Mouse (Mus musculus) stomach, embryonic 15.5 days (tissue): ENCODE measurements around the gene Dnajb6. TPM values are rescaled to one million over a fixed set of nuclear protein-coding genes. Genes with fewer than 3 reads are reported as not detected.

Experiments used
- ATAC-seq: fragments of 200-750 bp; cut with Nextera tagmentation; 2 replicates; pipeline ENCODE4 v1.8.0; 2017; ENCODE audit warnings: low read depth, moderate number of reproducible peaks, moderate TSS enrichment; ENCODE audit not compliant: insufficient read depth, low FRiP score
- H3K27ac ChIP-seq: fragments of 300-500 bp; sonication (generic); 2 replicates; pipeline ENCODE4 v1.5.1; 2015; ENCODE audit warnings: mild to moderate bottlenecking, inconsistent platforms
- H3K27me3 ChIP-seq: fragments of 300-500 bp; sonication (generic); replicated peaks from 2 replicates; pipeline ENCODE4 v1.6.1; 2015; ENCODE audit warnings: inconsistent platforms
- H3K36me3 ChIP-seq: fragments of 300-500 bp; sonication (generic); 2 replicates; pipeline ENCODE4 v1.6.1; 2015; ENCODE audit warnings: inconsistent platforms
- H3K4me1 ChIP-seq: fragments of 300-500 bp; sonication (generic); 2 replicates; pipeline ENCODE4 v1.6.1; 2015; ENCODE audit warnings: inconsistent platforms
- H3K4me2 ChIP-seq: fragments of 300-500 bp; sonication (generic); 2 replicates; pipeline ENCODE4 v1.6.1; 2015; ENCODE audit warnings: mild to moderate bottlenecking, inconsistent platforms
- H3K4me3 ChIP-seq: fragments of 300-500 bp; sonication (generic); replicated peaks from 2 replicates; pipeline ENCODE4 v1.5.1; 2015; ENCODE audit warnings: inconsistent platforms
- H3K9ac ChIP-seq: fragments of 300-500 bp; sonication (generic); 2 replicates; pipeline ENCODE4 v1.6.1; 2015; ENCODE audit warnings: inconsistent platforms
- H3K9me3 ChIP-seq: fragments of 300-500 bp; sonication (generic); 2 replicates; pipeline ENCODE4 v1.6.1; 2016; ENCODE audit warnings: inconsistent platforms
- WGBS: fragments of 180-500 bp; shearing (Covaris S2); methylation state at CpG from one replicate; pipeline ENCODE4 v1.1.7; 2015; 5-methylcytosine and 5-hydroxymethylcytosine counted together
- polyA plus RNA-seq: library from polyadenylated mRNA; unstranded; fragments of >200 nt; fragmentation: Nextera tagmentation; extraction: Ambion mirVana; gene quantifications from 2 replicates; pipeline ENCODE4 v1.2.1, GENCODE M21; 2015

The Dnajb6 gene
- polyA plus RNA-seq, 1 experiment from 2014 or later, result 130 TPM

- no peak overlapping the region for H3K9ac ChIP-seq
- H3K4me1 ChIP-seq, result no peaks in the 10 kb centered on the region
- no peak overlapping the region for H3K27ac ChIP-seq
- H3K36me3 ChIP-seq, result no peaks in the 10 kb centered on the region
- H3K9me3 ChIP-seq, result no peaks in the 10 kb centered on the region
- H3K4me2 ChIP-seq, result no peak overlapping the region
- ATAC-seq, result no peak
- no peaks in the 10 kb centered on the region for H3K27me3 ChIP-seq
- 45% methylated on average over 1 of the region's 1 CpGs for WGBS
- no peak overlapping the region for H3K4me3 ChIP-seq
Measured at GRCm38 (mm10) chr5:29854971-29855370, 119.5 kb downstream of the Dnajb6 start.

- no peaks in the 10 kb centered on the region for H3K9me3 ChIP-seq
- no peak overlapping the region for H3K4me2 ChIP-seq
- 65% methylated on average over 3 of the region's 3 CpGs for WGBS
- no peak overlapping the region for H3K27ac ChIP-seq
- no peak for ATAC-seq
- H3K27me3 ChIP-seq, result no peaks in the 10 kb centered on the region
- no peaks in the 10 kb centered on the region for H3K36me3 ChIP-seq
- no peaks in the 10 kb centered on the region for H3K4me1 ChIP-seq
- no peak overlapping the region for H3K4me3 ChIP-seq
- no peak overlapping the region for H3K9ac ChIP-seq
Measured at GRCm38 (mm10) chr5:29861522-29861921, 126.0 kb downstream of the Dnajb6 start.

GRCm38 (mm10) chr5:29862388-29862787, 126.9 kb downstream of the Dnajb6 start:
- Histone ChIP-seq H3K27me3 (no peaks in the 10 kb centered on the region), H3K9ac (no peak overlapping the region), H3K4me1 (no peaks in the 10 kb centered on the region), H3K36me3 (no peaks in the 10 kb centered on the region), H3K4me3 (no peak overlapping the region), H3K4me2 (no peak overlapping the region), H3K27ac (no peak overlapping the region), H3K9me3 (no peaks in the 10 kb centered on the region)
- no peak for ATAC-seq
- 94% methylated on average over 5 of the region's 5 CpGs for WGBS

DNA sequence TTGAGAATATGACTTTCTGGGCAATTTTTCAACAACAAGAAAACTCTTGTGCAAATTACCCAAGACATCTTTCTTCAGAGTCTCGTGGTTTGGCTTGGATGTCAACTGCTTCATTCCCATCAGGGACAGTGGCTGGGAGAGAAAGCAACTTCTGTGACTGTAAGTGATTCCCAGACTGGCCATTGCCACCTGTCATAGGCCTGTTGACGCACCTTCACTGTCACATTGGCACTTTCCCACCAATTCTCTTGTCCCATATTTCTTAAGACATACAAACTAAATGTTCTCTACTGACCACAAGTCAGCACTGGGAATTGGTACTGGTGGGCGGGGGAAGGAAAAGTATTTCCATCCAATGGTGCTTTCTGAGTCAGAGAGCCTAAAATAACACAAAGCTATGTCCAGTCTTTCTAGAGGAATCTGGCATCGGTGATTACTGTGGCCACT, 128.8 kb downstream of the Dnajb6 start:
- no peak for ATAC-seq
- Histone ChIP-seq H3K27ac (no peak overlapping the region), H3K4me1 (no peaks in the 10 kb centered on the region), H3K27me3 (no peaks in the 10 kb centered on the region), H3K9me3 (no peaks in the 10 kb centered on the region), H3K4me2 (no peak overlapping the region), H3K4me3 (no peak overlapping the region), H3K9ac (no peak overlapping the region), H3K36me3 (no peaks in the 10 kb centered on the region)
- 77% methylated on average over 4 of the region's 4 CpGs for WGBS

DNA sequence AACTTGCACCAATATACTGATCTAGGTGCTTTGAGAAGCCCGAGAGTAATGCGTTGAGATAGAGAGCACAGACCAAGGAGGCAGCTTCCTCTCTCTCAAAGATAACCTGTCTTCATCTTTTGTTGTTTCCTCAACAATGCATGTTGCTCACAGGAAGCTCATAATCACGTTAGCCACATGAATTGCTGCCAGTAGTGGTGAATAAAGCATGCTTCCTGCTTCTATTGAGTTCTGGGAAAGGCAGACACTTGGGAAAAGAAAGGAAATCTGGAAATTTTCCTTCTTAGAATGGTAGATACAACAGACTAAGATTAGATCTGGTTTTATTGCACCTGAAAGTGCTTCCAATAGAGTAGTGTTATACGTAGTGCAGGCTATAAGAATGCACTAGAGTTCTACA, 129.5 kb downstream of the Dnajb6 start:
- Histone ChIP-seq H3K9ac (no peak overlapping the region), H3K36me3 (no peaks in the 10 kb centered on the region), H3K4me1 (no peaks in the 10 kb centered on the region), H3K4me2 (no peak overlapping the region), H3K9me3 (no peaks in the 10 kb centered on the region), H3K27me3 (no peaks in the 10 kb centered on the region), H3K27ac (no peak overlapping the region), H3K4me3 (no peak overlapping the region)
- ATAC-seq, result no peak
- WGBS, result 71% methylated on average over 4 of the region's 4 CpGs

Other genes with a start within 250 kb of the Dnajb6 start
- 27.8 and 29.7 TPM in 2 replicates for gene Ube3c, start 166.4 kb upstream of the Dnajb6 start, polyA plus RNA-seq
- not detected in 2 replicates for gene Gm5129, start 248 bp downstream of the Dnajb6 start, polyA plus RNA-seq